12 mouse cellular contexts compared by ENCODE assay signal in genomic region chr5:113902017-113902416, GRCm38 (mm10). TPM values are rescaled to one million over a fixed set of nuclear protein-coding genes. Genes with fewer than 3 reads are reported as not detected.
DNase-seq lines count a peak whose midpoint lies in the region; ATAC-seq and TF ChIP-seq lines count a peak whose summit lies in the region.
"Had no signal": no experiment of that assay in that cellular context is flagged by ENCODE, and none has a peak within 500 bp of the region (broad histone marks: within the 10 kb centered on the region; RNA-seq: fewer than 3 reads in every experiment).

No protein-coding gene starts in this region.

- no peaks in the 10 kb centered on the region for H3K27me3 ChIP-seq in cerebellum, adult 2 months (ENCODE audit: control insufficient read depth, insufficient read depth, low read length)
- H3K27me3 ChIP-seq in lung, embryonic 14.5 days (ENCODE audit: insufficient read depth, low read length): no peaks in the 10 kb centered on the region
- H3K27me3 ChIP-seq in liver, embryonic 15.5 days: no peaks in the 10 kb centered on the region
- H3K27me3 ChIP-seq: midbrain, embryonic 12.5 days had no signal

- WGBS in cerebellum, adult 2 months: 21% methylated on average over 6 of the region's 6 CpGs
- 64% methylated on average over 6 of the region's 6 CpGs for WGBS in lung, embryonic 14.5 days
- 19% methylated on average over 6 of the region's 6 CpGs for WGBS in liver, embryonic 15.5 days (ENCODE audit: insufficient replicate concordance)

- H3K4me1 ChIP-seq in cerebellum, adult 2 months (ENCODE audit: control insufficient read depth, insufficient read depth, low read length): peaks cover 18% of the 10 kb centered on the region
- H3K4me1 ChIP-seq in lung, embryonic 14.5 days (ENCODE audit: insufficient read depth): peaks cover 32% of the 10 kb centered on the region
- H3K4me1 ChIP-seq in liver, embryonic 15.5 days (replicated peaks): peaks cover 66% of the 10 kb centered on the region

- H3K9me3 ChIP-seq in lung, embryonic 14.5 days (ENCODE audit: low read depth, low read length): no peaks in the 10 kb centered on the region
- no peaks in the 10 kb centered on the region for H3K9me3 ChIP-seq in liver, embryonic 15.5 days (replicated peaks)
- H3K9me3 ChIP-seq: midbrain, embryonic 12.5 days had no signal

- peak; percentile 35 to 44 for DNase-seq in cerebellum, adult 2 months
- no peak for DNase-seq in cerebellum, postnatal 10 days
- DNase-seq in lung, embryonic 14.5 days: no peak
- no peak for DNase-seq in lung, postnatal 14 days
- DNase-seq in MN1 (ENCODE audit: low spot score): no peak
- DNase-seq in adrenal gland, adult 2 months: no peak
- DNase-seq: adrenal gland, postnatal 25 days; kidney, adult 8-10 months; layer of hippocampus, postnatal 36 days had no signal

- TF ChIP-seq CTCF in cerebellum, adult 2 months (IDR thresholded peaks at IDR 0.05; ENCODE audit: borderline replicate concordance, insufficient read depth, low read depth, low read length): no peak
- TF ChIP-seq CTCF in lung, embryonic 14.5 days (IDR thresholded peaks at IDR 0.05; ENCODE audit: low read depth): no peak

- no peak overlapping the region for H3K9ac ChIP-seq in lung, embryonic 14.5 days
- no peak overlapping the region for H3K9ac ChIP-seq in liver, embryonic 15.5 days

- no peak overlapping the region for H3K27ac ChIP-seq in cerebellum, adult 2 months (ENCODE audit: insufficient read depth, low read length)
- peak overlapping the region; percentile 48; the same call in 1 of the 2 replicates for H3K27ac ChIP-seq in lung, embryonic 14.5 days (ENCODE audit: low read depth)
- no peak overlapping the region for H3K27ac ChIP-seq in liver, embryonic 15.5 days (replicated peaks)

- ATAC-seq in lung, embryonic 14.5 days (ENCODE audit: insufficient read depth): no peak
- ATAC-seq in erythroid progenitor cell, adult 5-6 weeks (replicated peaks; ENCODE audit: low FRiP score, poor library complexity, severe bottlenecking): peak; percentile 60
- ATAC-seq in liver, embryonic 15.5 days (ENCODE audit: insufficient read depth): peak; percentile 66

- TF ChIP-seq POLR2A in cerebellum, adult 2 months (IDR thresholded peaks at IDR 0.05; ENCODE audit: borderline replicate concordance, insufficient read depth, low read length): no peak

- H3K4me2 ChIP-seq in lung, embryonic 14.5 days: no peak overlapping the region
- peak overlapping the region; percentile 25 for H3K4me2 ChIP-seq in liver, embryonic 15.5 days

- no peak overlapping the region for H3K4me3 ChIP-seq in cerebellum, adult 2 months (replicated peaks; ENCODE audit: insufficient read depth, low read depth, low read length)
- H3K4me3 ChIP-seq in lung, embryonic 14.5 days (ENCODE audit: low read depth, low read length): no peak overlapping the region
- no peak overlapping the region for H3K4me3 ChIP-seq in liver, embryonic 15.5 days (replicated peaks)
- H3K4me3 ChIP-seq: midbrain, embryonic 12.5 days had no signal

- no peaks in the 10 kb centered on the region for H3K36me3 ChIP-seq in lung, embryonic 14.5 days (ENCODE audit: insufficient read depth)
- no peaks in the 10 kb centered on the region for H3K36me3 ChIP-seq in liver, embryonic 15.5 days (replicated peaks)
- H3K36me3 ChIP-seq: midbrain, embryonic 12.5 days had no signal

RNA-seq across cellular contexts. Expression of gene Coro1c, which starts 6.5 kb away (rescaled TPM):
- 90.2 and 94.1 TPM in 2 replicates for polyA plus RNA-seq in cerebellum, adult 2 months (2012; rRNA removed)
- 151 and 165 TPM in 2 replicates for polyA plus RNA-seq in lung, embryonic 14.5 days (2014; fragmentation: Nextera tagmentation; extraction: Ambion mirVana)
- 32.7 and 52.3 TPM in 2 replicates for total RNA-seq in erythroid progenitor cell, adult 5-6 weeks (2015; ENCODE audit: low replicate concordance)
- 43.4 and 52.9 TPM in 2 replicates for total RNA-seq in erythroid progenitor cell, adult 5-6 weeks (2017; ENCODE audit: low replicate concordance)
- polyA plus RNA-seq in liver, embryonic 15.5 days (2015; fragmentation: Nextera tagmentation; extraction: Ambion mirVana): 38.6 and 43.4 TPM in 2 replicates
- total RNA-seq in adrenal gland, adult 2 months (2021): 10 to 100 TPM; 43.3 to 75.5 TPM
- 29.1 and 31.3 TPM in 2 replicates for polyA plus RNA-seq in adrenal gland, adult 2 months (2012; rRNA removed)

Comparison
In these comparisons a context has a peak if more than half of its experiments do, and no peak if none do; other contexts are left out.
1. DNase-seq: peak in cerebellum, adult 2 months (2 of 2); none in cerebellum, postnatal 10 days (0 of 2), lung, embryonic 14.5 days (single experiment), lung, postnatal 14 days (single experiment), MN1 (single experiment) and adrenal gland, adult 2 months (single experiment).